19 mouse cellular contexts compared by ENCODE assay signal in the genomic region with DNA sequence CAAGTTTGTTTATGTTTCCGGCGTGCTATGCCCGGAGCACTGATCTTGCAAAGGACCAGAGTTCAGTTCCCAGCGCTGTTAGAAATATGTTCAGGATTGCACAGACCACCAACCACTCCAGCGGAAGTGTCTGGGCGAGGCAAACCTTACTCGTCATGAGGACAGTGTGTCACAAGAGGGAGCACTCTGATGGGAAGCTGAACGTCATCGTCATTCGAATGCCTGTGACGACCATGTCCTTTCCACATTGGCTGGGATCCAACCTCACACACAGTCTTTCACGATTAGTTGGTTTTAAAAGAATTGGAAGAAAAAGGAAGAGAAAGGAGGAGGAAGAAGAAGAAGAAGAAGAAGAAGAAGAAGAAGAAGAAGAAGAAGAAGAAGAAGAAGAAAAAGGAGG.
A peak's percentile ranks its signal among the peaks of the same experiment; 100 is the strongest.
DNase-seq lines count a peak whose midpoint lies in the region; ATAC-seq and TF ChIP-seq lines count a peak whose summit lies in the region.
"Had no signal": no experiment of that assay in that cellular context is flagged by ENCODE, and none has a peak within 500 bp of the region (broad histone marks: within the 10 kb centered on the region; RNA-seq: fewer than 3 reads in every experiment).

No protein-coding gene starts in this region.

- peaks cover 4% of the 10 kb centered on the region; the same call in 1 of the 2 replicates for H3K9me3 ChIP-seq in heart, embryonic 12.5 days (replicated peaks)
- H3K9me3 ChIP-seq: heart, embryonic 10.5 days; intestine, embryonic 15.5 days; limb, embryonic 10.5 days; liver, embryonic 15.5 days; midbrain, embryonic 10.5 days had no signal

- ATAC-seq in heart, embryonic 12.5 days (ENCODE audit: insufficient number of reproducible peaks, low FRiP score), result no peak
- ATAC-seq: intestine, embryonic 15.5 days had no signal

- H3K27ac ChIP-seq in kidney, adult 2 months (ENCODE audit: insufficient read depth, low read depth, low read length), result no peak overlapping the region
- no peak overlapping the region for H3K27ac ChIP-seq in heart, embryonic 12.5 days (ENCODE audit: poor library complexity, severe bottlenecking)
- H3K27ac ChIP-seq: heart, embryonic 10.5 days; intestine, embryonic 15.5 days; limb, embryonic 10.5 days; liver, embryonic 15.5 days; midbrain, embryonic 10.5 days had no signal

- no peaks in the 10 kb centered on the region for H3K36me3 ChIP-seq in kidney, adult 2 months (ENCODE audit: control insufficient read depth, insufficient read depth, low read length)
- H3K36me3 ChIP-seq in heart, embryonic 12.5 days, result no peaks in the 10 kb centered on the region
- H3K36me3 ChIP-seq: heart, embryonic 10.5 days; intestine, embryonic 15.5 days; limb, embryonic 10.5 days; liver, embryonic 15.5 days; midbrain, embryonic 10.5 days had no signal

- peak; percentile 30 for DNase-seq in embryo, embryonic 11 days
- no peak for DNase-seq in embryo, embryonic 9.5 days (ENCODE audit: extremely low spot score)
- DNase-seq in kidney, adult 2 months, result no peak
- no peak for DNase-seq in kidney, adult 9 months
- peak; percentile 32 for DNase-seq in lung, postnatal 10 days
- DNase-seq in lung, adult 18-20 months, result no peak
- DNase-seq in thymus, adult 18-20 months, result no peak
- DNase-seq: cerebellum, adult 11 months; gastrocnemius, postnatal 14 days; right cerebral cortex, postnatal 14 days; thymus, postnatal 4 days had no signal

- 56% methylated on average over 12 of the region's 12 CpGs for WGBS in kidney, adult 2 months
- WGBS in heart, embryonic 12.5 days, result 49% methylated on average over 12 of the region's 12 CpGs

- H3K9ac ChIP-seq in heart, embryonic 12.5 days, result no peak overlapping the region
- H3K9ac ChIP-seq: intestine, embryonic 15.5 days; liver, embryonic 15.5 days had no signal

- no peak overlapping the region for H3K4me2 ChIP-seq in heart, embryonic 12.5 days
- H3K4me2 ChIP-seq: intestine, embryonic 15.5 days; liver, embryonic 15.5 days had no signal

- no peak for TF ChIP-seq POLR2A in kidney, adult 2 months (IDR thresholded peaks at IDR 0.05; ENCODE audit: low read depth, low read length)

- H3K4me3 ChIP-seq in kidney, adult 2 months (ENCODE audit: insufficient read depth, low read depth, low read length), result no peak overlapping the region
- no peak overlapping the region for H3K4me3 ChIP-seq in heart, embryonic 12.5 days
- H3K4me3 ChIP-seq: erythroblast, embryonic 14.5 days; heart, embryonic 10.5 days; intestine, embryonic 15.5 days; limb, embryonic 10.5 days; liver, embryonic 15.5 days; midbrain, embryonic 10.5 days; myocyte had no signal

- H3K4me1 ChIP-seq in kidney, adult 2 months (ENCODE audit: control insufficient read depth, insufficient read depth, low read length), result no peaks in the 10 kb centered on the region
- no peaks in the 10 kb centered on the region for H3K4me1 ChIP-seq in heart, embryonic 12.5 days (replicated peaks)
- H3K4me1 ChIP-seq: heart, embryonic 10.5 days; intestine, embryonic 15.5 days; liver, embryonic 15.5 days; midbrain, embryonic 10.5 days had no signal

- 0 out of 2 replicates have a peak, but pooled peaks have one; percentile 5 for TF ChIP-seq CTCF in kidney, adult 2 months (conservative IDR thresholded peaks at IDR 0.05; ENCODE audit: insufficient read depth, insufficient read length, low read depth, low read length)

- H3K27me3 ChIP-seq in kidney, adult 2 months (replicated peaks; ENCODE audit: control insufficient read depth, insufficient read depth, low read length), result no peaks in the 10 kb centered on the region
- H3K27me3 ChIP-seq in heart, embryonic 12.5 days (replicated peaks), result no peaks in the 10 kb centered on the region
- H3K27me3 ChIP-seq: intestine, embryonic 15.5 days; liver, embryonic 15.5 days had no signal

Comparison
In these comparisons a context has a peak if more than half of its experiments do, and no peak if none do; other contexts are left out.
1. DNase-seq: peak in embryo, embryonic 11 days (single experiment) and lung, postnatal 10 days (single experiment); none in embryo, embryonic 9.5 days (single experiment), kidney, adult 2 months (single experiment), kidney, adult 9 months (single experiment), lung, adult 18-20 months (0 of 2) and thymus, adult 18-20 months (0 of 2).